Mouse (Mus musculus) heart, postnatal 36 days (tissue): Measurements from ENCODE around the gene Pprc1. TPM values are rescaled to one million over a fixed set of nuclear protein-coding genes. Genes with fewer than 3 reads are reported as not detected.
A peak's percentile ranks its signal among the peaks of the same experiment; 100 is the strongest.

ENCODE experiments used
- DNase-seq, 2 experiments: peaks; one replicate each; pipeline ENCODE4 v3.0.0; 2021 to 2022
- intact Hi-C: fragments of 180-260 bp; cut with DNase I; formaldehyde crosslinking; loops from one replicate; pipeline ENCODE4 v1.15.1; 2025
- total RNA-seq, 2 experiments: library from RNA; stranded (reverse); gene quantifications; 2 replicates each; pipeline ENCODE4 v1.2.3; 2021

Gene Pprc1
- total RNA-seq, 2 experiments from 2014 or later = 16.1 to 16.4 TPM

DNA sequence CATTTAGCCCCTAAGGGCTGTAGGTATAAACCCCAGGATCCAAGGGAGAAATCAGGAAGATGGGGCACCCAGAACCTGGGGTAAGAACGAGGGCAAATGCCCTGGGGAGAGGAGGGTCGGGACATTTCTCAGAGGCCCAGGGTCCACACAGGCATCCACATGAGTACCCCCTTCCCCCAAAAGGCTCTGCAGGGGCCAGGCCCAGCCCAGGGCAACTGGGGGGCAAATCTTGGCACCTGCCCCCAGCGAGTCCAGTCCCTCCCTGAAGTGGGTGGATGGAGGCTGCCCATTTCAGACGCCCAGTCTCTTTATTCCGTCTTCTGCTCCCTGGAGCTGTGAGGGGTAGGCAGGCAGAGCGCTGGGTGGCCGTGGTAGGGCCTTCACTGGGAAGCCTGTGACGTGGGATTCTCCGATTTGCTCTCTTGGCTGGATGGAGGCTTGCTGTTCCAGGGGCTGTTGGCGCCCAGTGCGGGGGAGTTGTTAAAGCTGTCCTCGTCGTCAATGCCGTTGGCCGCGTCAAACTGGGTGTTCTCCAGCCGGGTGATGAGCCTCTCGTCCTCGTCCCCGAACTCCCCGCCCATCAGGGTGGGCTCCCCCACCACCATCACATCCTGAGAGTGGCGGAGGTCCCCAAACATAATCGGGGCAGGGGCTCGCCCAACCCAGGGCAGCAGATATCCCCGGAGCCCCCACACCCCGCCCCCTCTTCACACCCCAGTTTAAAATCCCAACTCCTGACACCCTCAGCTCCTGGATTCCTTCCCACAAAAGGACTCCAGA lies 11.8 kb upstream of the Pprc1 start:
- no peak for DNase-seq
- intact Hi-C loops = no loop called here

DNA sequence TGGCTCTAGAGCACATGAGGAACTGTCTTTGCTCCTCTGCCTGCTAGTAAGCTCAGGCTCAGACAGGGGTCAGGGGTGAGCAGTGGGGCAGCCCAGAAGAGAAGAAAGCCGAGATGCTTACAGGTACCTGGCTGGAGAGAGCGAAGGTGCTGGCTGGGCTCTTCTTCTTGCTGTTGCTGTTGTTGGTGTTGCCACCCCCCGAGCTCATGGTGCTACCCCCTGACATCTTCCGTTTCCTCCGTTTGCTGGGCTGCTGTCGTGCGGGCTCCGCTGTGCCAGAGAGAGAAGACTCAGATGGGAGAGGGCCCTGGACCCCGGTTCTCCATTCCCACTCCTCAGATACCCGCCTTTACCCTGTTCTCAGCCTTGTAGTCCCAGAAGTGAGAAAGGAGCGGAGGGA lies 10.8 kb upstream of the Pprc1 start:
- DNase-seq = no peak
- intact Hi-C loops = no loop called here

DNA sequence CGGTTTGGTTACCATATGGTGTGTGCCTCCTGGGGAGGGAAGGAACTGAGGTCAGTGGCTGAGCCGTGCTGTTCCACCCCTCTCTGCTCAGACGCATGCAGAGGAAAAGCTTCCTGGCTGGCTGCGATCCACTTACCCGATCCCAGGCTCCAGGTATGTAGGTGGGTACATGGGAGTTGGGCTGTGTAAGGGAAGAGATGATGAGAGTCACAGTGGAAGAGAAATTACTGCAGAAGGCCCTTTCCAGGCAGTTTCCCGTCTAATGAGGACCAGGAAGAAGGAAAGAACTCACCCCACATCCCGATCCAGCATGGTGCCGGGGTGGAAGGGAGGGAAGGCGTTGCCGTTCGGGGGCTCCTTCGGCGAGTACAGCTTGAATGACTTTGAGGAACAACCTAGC lies 8.7 kb upstream of the Pprc1 start:
- intact Hi-C loops = no loop called here
- DNase-seq = no peak

DNA sequence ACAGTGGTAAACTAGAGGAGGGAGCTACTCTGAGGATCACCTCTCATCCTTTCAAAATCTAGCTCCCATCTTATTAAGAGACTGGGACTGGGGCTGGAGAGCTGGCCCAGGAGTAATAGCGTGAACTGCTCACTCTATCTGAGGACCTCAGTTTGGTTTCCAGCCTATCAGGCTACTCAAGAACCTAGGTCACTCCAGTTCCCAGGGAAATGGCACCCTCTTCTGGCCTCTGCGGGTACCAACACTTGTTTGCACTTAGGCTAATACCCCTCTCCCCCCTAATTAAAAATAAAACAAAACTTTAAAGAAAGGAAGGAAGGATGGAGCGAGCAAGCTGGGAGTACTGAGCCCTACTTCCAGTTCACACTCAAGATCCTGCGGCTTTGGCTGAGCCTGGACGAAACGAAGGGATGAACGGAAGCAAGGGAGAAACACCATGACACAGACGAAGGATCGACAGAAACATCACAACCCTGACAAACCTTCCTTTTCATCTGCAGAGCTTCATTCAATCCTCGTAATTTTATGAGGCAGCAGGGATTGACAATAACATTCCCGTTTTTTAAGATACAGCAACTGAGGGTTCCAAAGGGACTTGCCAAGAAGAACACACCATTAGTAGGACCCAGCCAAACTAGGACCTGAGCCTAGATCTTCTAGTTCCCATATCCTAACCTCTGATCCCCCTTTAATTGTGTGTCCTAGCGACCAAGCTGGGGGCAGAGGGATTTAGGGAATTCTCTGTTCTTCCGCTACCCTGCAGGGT lies 8.0 kb upstream of the Pprc1 start:
- intact Hi-C loops = no loop called here
- no peak for DNase-seq

DNA sequence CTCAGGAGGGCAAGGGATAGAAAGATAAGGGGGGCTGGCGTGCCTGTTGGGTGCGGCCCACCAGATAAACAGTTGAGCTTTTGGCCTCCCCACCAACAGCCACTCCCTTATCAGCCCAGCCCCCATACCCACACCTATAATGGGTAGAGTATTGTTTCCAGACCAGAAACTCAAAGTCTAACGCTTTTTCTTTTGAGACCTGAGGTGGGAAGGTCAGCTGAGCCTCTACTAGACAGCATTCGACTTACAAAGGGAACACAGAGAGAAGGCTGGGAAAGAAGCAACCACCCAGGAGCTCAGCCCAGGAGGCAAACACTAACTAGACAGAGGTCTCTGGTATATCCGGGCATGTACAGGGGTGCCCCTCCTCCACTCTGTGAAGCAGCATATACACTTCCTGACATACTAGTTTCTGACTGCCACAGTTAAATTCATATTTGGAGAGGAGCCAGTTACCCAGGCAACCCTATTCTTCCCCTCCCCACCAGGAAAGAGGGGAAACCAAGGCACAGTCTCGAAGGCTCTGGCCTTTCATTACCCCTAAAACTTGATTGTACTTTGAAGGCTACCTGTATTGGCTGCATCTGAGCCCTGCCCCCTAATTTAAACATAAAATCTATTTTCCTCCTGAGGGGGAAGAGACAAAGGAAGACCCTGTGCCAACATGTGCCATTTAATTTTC lies 7.3 kb upstream of the Pprc1 start:
- DNase-seq = no peak
- intact Hi-C loops = no loop called here

DNA sequence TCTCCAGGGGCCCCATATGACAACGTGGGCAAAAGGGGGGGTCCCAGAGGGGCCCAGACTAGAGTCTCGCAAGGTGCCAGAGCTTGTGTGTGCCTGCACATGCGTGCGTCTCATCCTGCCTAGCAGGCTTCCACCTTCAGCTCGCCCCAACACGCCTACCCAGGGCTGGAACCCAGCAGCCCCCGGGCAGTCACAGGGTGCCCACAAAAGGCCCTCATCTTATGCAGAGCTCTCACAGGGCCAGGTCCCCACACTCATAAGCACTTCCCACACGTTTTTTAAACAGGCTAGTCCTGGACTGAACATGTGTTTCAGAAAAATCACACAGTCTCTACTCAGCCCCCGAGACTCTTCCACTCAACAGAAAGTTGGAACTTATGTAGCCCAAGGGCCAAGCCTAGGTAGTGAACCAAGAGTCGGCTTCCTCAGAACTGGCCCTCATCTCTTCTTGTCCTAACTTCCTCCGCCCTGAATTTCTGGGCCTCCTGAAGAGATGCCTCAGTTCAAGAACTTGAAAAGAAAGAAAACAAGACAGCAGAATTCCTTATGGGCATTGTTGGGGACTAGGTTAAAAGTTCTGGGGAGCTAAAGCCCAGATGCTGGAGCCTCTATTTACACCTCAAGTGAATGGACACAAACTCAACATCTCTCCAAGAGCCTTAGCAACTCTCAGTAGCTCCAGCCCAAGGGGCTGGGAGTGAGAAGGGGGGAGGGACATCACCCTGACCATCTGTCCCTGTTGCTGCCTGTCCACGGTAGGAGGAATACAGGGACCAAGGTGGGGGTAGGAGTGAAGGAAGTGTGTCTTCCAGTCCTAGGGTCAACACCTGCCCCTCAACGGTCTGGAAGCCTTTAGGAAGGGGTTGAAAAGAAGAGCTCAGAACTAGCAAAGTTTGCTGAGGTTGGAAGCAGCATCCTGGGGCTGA lies 6.5 kb upstream of the Pprc1 start:
- no peak for DNase-seq
- intact Hi-C loops = no loop called here

DNA sequence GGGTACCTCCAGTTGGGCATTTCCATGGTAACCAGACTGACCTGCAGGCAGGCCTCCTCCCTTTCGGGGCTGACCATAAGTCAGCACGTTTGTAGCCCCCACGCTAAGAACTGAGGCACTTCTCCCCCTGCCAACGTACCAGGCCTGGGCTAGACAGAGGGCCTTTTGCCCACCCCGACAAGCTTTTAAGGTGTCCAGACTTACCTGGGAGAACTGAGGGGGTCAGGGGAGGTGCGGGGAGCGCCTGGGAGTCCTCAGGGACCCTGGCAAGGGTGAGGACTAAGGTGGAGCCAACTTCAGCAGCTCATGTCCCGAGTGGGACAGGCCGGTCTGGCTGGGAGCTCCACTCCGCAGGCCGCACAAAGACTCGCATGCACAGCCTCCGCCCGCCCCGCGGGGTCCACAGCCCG lies 5.8 kb upstream of the Pprc1 start:
- intact Hi-C loops = no loop called here
- DNase-seq = no peak

DNA sequence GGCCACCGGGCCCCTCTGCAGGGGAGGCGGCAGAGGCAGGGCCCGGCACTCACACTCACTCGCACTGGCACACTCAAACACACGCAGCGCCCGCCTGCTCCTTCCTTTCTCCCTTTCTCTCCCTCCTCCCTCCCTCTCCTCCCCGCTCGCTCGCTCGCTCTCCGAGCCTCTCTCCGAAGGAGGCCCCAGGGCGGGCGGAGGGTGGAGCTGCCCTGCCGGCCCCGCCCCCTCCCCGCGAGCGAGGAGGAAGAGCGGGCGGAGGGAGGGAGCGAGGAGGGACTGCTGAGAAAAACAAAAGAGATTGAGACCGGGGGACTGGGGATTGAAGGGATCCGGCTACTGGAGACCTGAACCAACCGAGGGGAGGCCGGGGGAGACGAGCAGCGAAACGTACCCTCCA lies 5.2 kb upstream of the Pprc1 start:
- intact Hi-C loops = no loop called here
- peak; percentile 88 for DNase-seq

DNA sequence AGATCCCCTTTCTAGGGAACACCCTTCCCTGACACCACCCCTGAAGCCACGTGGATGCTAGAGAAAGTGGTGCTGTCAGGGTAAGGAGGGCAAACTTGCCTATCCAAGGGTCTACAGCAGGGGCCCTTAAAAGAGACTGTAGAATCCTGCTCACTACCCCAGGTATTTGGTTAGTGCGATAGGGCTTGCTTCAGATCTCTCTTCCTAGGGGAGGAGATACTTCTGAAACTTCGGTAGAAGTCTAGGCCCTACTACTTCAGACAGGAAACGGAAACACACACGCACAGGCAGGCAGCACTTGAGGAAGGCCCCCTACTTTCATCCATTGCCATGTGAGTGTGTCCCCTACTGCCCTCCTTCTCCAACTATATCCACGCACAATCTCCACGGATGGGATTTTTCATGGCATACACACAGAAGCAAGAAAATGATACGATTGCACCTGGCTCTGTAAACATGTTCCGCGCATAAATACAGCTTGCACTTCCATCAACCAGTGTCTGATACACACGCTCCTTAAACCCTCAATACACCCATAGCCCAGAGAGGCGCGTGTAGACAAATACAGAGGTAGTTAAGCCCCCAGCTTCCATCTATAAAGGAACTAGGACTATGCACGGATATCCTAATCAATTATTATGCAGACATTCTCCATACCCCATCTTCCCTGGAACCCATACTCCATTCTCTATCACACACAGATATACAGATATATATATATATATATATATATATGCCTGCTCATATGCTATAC lies 4.4 kb upstream of the Pprc1 start:
- intact Hi-C loops = no loop called here
- no peak for DNase-seq

DNA sequence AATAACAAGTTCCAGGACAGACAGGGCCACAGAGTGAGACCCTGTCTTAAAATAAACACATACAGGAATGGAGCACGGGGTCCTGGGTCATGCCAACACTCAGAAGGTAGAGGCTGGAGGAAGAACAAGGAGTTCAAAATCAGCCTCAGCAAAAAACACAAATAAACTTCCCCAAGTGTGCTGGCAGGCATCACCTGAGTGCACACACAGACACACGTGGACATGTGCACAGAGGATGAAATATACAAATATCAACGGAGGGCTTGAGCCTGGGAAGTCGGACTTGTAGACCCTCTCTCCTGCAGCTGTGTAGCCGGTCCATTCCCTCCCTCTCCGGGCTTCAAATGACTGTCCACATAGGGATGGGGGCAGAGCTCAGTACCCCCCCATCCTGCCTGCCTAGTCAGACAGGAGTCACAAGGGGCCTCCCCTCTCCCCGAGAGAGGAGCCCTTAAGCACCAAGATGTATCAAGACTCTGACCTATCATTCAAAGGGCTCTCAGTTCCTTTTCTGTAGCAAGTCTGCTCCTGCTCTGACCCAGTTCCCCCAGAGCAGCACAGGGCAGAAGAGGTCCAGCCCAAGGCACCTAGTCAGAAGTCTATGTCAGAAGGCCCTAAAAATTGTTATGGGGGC lies 3.3 kb upstream of the Pprc1 start:
- intact Hi-C loops = no loop called here
- DNase-seq = no peak

DNA sequence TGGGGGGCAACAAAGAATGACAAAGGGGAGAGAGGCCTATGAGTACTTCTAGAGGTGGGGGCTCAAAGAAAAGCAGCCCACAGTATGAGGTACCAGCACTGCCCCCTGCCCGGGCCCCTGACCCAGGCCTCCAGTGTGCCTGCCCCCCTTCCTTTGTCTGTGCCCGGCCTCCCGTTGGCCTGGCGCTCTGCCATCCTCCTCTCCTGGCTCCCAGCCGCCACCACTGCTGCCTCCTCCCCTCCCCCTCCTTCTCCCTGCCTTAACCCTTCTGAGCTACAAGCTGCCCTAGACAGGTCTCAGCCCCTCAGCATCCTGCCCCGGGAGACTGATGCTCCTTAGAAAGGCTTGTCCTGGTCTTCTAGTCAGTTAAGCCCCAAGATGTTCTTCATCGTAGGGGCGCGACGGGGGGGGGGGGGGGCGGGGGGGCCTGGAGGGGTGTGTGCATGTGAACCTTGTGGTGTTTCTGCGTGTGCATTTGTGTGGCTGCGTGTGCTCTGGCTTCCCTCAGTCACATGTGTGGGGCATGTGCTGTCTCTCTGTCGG lies 2.7 kb upstream of the Pprc1 start:
- intact Hi-C loops = no loop called here
- DNase-seq = peak; percentile 80 to 81

DNA sequence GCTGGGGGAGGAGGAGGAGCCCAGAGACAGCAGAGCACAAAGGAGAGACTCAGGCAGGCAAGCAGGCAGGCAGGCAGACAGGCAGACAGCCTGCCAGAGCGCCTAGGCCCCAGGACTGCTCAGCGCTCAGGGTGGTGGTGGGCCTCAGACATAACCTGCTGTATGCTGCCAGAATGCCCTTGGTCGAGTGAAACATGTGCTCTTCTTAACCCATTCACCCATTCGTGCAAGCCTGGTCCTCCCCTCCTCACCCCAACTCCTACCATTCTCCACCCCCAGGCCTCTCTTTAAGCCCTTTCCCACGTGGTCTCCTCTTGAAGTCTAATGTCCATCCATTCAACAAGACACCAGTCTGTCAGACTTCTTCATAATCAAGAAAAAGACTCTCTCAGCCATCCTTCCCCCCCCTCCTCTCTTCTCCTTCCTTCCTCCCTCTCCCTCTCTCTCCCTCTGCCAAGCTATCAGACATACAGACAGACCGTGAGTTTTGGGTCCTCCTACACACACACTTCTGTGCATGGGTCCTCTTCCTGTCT lies 2.1 kb upstream of the Pprc1 start:
- intact Hi-C loops = no loop called here
- peak in 1 of 2 experiments; percentile 24 for DNase-seq

DNA sequence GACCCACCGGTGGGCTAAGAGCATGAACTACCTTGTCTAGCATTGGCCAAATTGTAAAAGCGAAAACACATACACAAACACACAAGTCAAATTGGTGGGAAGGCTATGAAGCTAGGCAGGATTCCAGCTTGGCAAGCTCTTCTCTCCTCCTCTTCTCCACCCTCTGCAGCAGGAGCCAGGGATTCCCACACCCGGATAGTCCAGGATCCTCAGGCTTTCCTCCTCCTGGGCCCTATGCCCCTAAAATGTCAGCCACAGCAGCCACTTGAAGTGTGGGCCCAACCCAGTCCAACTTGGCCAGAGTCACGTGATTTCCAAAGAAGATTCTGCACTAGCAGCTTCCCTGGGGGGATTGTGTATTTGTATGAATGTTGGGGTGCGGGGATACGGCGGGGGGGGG lies 1.3 kb upstream of the Pprc1 start:
- intact Hi-C loops = no loop called here

DNA sequence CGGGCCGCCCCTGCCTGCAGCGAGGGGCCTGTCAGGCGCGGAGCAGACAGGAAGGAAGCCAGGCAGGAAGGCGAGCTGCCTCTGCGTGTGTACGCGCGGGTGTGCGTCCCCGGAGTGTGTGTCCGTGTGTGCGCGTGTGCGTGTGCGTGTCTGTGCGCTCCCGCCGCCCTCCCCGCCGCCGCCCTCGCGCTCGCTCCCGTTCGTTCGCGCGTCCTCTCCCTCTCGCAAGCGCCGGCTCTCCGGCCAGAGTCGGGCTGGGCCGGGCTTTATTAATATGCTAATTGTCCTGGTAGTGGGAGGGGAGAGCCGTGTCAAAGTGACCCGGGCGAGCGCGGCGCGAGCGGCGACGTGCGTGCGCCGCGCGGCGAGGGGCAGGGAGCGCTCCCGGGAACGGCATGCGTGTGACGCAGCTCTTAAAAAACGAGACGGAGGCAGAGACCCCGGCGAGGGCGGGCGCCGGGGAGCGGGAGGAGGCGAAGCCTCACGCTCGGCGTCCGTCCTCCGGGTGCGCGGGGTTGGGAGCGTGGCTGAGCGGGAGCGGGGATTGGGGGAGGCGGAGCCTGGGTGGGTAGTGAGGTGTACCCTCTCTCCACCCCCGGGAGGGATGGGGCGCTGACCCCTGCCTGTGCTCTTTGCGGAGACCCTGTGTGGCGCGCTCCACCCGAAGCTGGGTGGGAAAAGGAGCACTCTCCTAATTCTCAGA lies 458 bp downstream of the Pprc1 start, which contains the start of gene Ldb1:
TSS of gene Ldb1 (minus strand) at position 222 of the 703 bp plus-strand sequence.
- peak; percentile 86 to 90 for DNase-seq
- intact Hi-C loops = loop anchor here (2.0 kb wide), 1 partner anchor 40 kb away; no protein-coding TSS in a partner anchor

More for the DNA sequence above, 1.3 kb upstream of the Pprc1 start:
- peak in 1 of 2 experiments; percentile 28 for DNase-seq

DNA sequence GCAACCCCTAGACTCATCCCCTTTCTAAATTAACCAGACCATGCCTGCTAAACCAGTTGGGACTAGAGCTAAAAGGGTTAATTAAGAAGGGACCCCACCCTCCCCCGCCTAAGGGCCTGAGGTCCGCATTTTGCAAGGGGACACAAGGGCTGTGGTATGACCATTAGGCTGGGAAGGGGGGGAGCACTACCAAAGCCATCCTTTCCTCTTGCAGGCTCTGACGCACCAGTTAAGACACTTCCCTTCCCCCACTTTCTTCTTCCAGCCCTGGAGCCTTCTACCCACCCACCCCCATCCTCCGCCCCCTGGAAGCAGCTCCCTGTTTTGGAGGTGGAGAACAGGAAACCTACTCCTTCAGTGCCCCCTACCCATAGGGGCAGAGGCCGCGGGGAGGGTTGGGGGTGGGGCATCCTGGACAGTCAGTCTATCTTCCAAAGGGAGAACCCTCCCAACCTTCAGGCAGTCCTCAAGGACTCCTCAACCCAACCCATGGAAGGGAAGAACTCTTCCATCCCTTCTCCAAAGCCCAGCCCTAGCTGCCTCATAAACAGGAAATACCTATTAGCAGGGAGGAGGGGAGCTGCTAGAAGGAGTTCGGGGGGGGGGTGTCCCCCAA lies 1.1 kb downstream of the Pprc1 start:
- peak in 1 of 2 experiments; percentile 67 for DNase-seq
- intact Hi-C loops = loop anchor here (2.0 kb wide), 1 partner anchor 41 kb away; no protein-coding TSS in a partner anchor

DNA sequence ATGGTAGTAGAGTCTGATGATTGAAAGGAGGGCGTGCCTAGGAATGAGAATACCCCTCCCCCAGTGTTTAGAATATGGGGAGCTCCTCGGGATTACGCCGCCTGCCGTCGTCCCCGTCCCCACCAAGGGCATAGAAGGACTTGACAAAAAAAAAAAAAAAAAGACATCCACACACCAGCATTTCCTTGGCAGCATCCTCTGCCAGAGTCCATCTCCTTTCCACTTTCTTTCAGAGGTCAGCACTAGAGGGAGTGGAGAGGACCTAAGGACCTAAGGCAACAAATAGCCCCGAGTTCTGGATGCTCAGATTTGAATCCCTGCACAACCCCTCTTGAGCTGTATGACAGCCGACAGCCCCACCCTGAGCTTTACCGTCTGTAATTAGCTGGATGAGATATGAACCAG lies 1.9 kb downstream of the Pprc1 start:
- no peak for DNase-seq
- intact Hi-C loops = no loop called here

DNA sequence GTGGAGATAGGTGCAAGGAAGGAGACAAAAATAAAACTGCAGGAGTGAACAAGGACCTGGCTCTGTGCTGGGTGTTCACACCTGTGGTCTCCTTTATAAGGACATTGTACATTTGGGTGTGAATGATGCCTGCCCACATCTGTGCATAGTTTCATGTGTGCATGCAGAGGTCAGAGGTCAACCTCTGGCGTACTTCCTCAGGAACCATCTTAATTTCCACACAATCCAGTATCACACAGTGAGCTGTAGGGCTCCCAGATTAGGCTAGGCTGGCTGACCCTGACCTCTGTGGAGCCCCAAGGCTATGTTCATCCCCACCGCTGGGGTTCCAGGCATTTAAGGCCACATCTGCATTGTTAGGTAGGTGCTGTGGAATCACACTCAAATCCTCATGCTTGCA lies 2.7 kb downstream of the Pprc1 start:
- DNase-seq = no peak

More for the DNA sequence above, 2.7 kb downstream of the Pprc1 start:
- intact Hi-C loops = no loop called here
